Mouse (Mus musculus) kidney, embryonic 15.5 days (tissue): ENCODE measurements around the gene Atp4b. TPM values are rescaled to one million over a fixed set of nuclear protein-coding genes. Genes with fewer than 3 reads are reported as not detected.

ENCODE experiments used
- ATAC-seq: fragments of 200-750 bp; cut with Nextera tagmentation; replicated peaks from 2 replicates; pipeline ENCODE4 v1.8.0; 2017; ENCODE audit warnings: moderate TSS enrichment; ENCODE audit not compliant: low FRiP score
- H3K27ac ChIP-seq: fragments of 300-500 bp; sonication (generic); 2 replicates; pipeline ENCODE4 v1.5.1; 2015; ENCODE audit warnings: mild to moderate bottlenecking, inconsistent platforms
- H3K27me3 ChIP-seq: fragments of 300-500 bp; sonication (generic); 2 replicates; pipeline ENCODE4 v1.6.1; 2015; ENCODE audit warnings: inconsistent platforms
- H3K36me3 ChIP-seq: fragments of 300-500 bp; sonication (generic); 2 replicates; pipeline ENCODE4 v1.6.1; 2015; ENCODE audit warnings: inconsistent platforms
- H3K4me1 ChIP-seq: fragments of 300-500 bp; sonication (generic); 2 replicates; pipeline ENCODE4 v1.6.1; 2015; ENCODE audit warnings: inconsistent platforms
- H3K4me2 ChIP-seq: fragments of 300-500 bp; sonication (generic); 2 replicates; pipeline ENCODE4 v1.6.1; 2015; ENCODE audit warnings: moderate library complexity, mild to moderate bottlenecking, inconsistent platforms
- H3K4me3 ChIP-seq: fragments of 300-500 bp; sonication (generic); replicated peaks from 2 replicates; pipeline ENCODE4 v1.5.1; 2015; ENCODE audit warnings: mild to moderate bottlenecking, inconsistent platforms
- H3K9ac ChIP-seq: fragments of 300-500 bp; sonication (generic); 2 replicates; pipeline ENCODE4 v1.6.1; 2015; ENCODE audit warnings: mild to moderate bottlenecking, inconsistent platforms
- H3K9me3 ChIP-seq: fragments of 300-500 bp; sonication (generic); replicated peaks from 2 replicates; pipeline ENCODE4 v1.6.1; 2016; ENCODE audit warnings: inconsistent platforms
- WGBS: fragments of 180-500 bp; shearing (Covaris S2); methylation state at CpG from one replicate; pipeline ENCODE4 v1.1.7; 2015; ENCODE audit warnings: mixed read lengths; 5-methylcytosine and 5-hydroxymethylcytosine counted together
- polyA plus RNA-seq: library from polyadenylated mRNA; unstranded; fragments of >200 nt; fragmentation: Nextera tagmentation; extraction: Ambion mirVana; gene quantifications from 2 replicates; pipeline ENCODE4 v1.2.1, GENCODE M21; 2015

Atp4b gene
- polyA plus RNA-seq, 1 experiment from 2014 or later = not detected

DNA sequence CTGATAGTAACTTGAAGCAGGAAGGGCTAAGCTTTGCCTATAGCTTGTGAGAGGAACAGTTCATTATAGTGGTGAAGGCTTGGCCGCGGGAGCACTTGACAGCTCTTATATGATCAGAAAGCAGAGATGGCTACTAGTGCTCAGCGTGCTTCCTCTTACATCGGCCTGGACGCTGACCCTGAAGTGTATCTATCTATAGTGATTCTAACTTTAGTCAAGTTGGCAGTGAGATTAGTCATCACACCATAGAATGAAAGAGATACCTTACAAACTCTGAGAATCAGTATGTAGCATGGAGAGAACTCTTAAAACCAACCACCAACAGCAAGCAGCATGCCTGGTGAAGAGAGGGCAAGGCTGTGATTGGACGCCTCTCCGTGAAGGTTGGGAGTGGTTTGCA, 15.0 kb downstream of the Atp4b start:
- H3K9me3 ChIP-seq = no peaks in the 10 kb centered on the region
- no peaks in the 10 kb centered on the region for H3K27me3 ChIP-seq
- no peak for ATAC-seq
- H3K4me2 ChIP-seq = no peak overlapping the region
- no peak overlapping the region for H3K4me3 ChIP-seq
- peaks cover 5% of the 10 kb centered on the region for H3K4me1 ChIP-seq
- WGBS = 89% methylated on average over 7 of the region's 7 CpGs
- H3K9ac ChIP-seq = no peak overlapping the region
- no peak overlapping the region for H3K27ac ChIP-seq
- peaks cover 37% of the 10 kb centered on the region for H3K36me3 ChIP-seq

DNA sequence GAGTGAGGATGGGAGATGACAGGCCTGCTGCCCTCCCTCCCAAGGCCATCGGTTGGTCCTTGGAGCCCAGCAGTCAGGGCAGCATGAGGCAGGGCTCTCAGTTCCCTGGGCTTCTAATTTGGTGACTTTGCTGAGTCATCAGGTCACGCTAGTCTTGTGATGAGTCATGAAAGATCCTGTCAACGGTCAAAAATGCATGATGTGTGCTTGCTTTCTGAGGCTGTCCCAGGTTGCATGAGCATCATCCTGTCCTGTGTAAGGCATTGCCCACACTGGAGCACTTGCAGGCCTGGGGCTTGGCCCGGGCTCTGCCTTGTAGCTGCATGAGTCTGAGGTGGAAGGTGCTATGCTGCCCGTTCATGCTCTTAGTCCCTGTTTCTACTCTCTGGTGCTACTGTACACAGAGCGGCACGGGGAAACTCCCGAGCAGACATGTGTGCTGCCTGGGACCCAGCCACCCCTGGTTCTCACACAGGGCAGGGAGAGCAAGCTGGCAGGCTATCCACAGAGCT, 23.4 kb downstream of the Atp4b start:
- Histone ChIP-seq H3K9me3 (no peaks in the 10 kb centered on the region), H3K4me2 (no peak overlapping the region), H3K4me3 (no peak overlapping the region), H3K27ac (no peak overlapping the region), H3K27me3 (no peaks in the 10 kb centered on the region), H3K4me1 (no peaks in the 10 kb centered on the region), H3K9ac (no peak overlapping the region), H3K36me3 (peaks cover 93% of the 10 kb centered on the region)
- 90% methylated on average over 8 of the region's 8 CpGs for WGBS
- no peak for ATAC-seq

DNA sequence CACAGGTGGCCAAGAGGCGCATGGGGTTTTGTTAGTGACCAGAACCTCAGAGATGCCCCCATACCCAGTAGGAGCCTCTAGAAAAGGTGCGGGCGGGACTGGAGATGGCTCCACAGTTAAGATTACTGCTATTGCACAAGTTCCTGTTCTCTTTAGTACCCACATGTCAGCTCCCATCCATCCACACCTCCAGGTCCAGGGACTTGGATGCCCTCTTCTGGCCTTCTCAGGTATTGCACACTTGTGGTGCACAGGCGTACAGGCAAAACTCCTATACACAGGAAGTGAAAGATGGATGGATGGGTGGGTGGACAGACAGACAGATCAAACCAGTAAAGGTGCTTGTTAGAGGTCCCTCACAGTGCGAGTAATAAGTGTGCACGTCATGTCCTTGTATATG, 34.8 kb downstream of the Atp4b start:
- peaks cover 98% of the 10 kb centered on the region for H3K36me3 ChIP-seq
- 97% methylated on average over 6 of the region's 6 CpGs for WGBS
- no peak for ATAC-seq
- no peak overlapping the region for H3K27ac ChIP-seq
- no peaks in the 10 kb centered on the region for H3K27me3 ChIP-seq
- H3K4me3 ChIP-seq = no peak overlapping the region
- H3K4me1 ChIP-seq = no peaks in the 10 kb centered on the region
- H3K4me2 ChIP-seq = no peak overlapping the region
- H3K9me3 ChIP-seq = no peaks in the 10 kb centered on the region
- H3K9ac ChIP-seq = no peak overlapping the region

DNA sequence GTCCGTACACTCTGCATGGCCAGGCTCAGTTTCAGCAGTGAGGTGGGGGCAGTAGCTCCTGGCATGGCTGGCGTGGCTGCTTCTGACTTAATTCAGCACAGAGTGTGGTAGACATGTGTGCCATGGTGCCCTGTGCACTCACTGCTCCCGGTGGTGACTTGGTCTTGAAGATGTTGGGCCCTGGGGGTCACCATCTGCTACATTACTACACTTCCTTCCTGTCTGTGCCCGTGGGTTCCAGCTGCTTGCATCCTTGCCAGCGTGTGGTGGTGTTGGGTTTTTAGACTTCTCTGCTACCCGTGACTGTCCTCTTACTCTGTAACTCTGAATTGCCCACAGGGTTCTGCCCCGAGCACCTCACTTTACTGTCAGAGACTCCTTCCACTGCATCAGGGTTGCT, 36.4 kb downstream of the Atp4b start:
- H3K9ac ChIP-seq = no peak overlapping the region
- no peak overlapping the region for H3K27ac ChIP-seq
- H3K27me3 ChIP-seq = no peaks in the 10 kb centered on the region
- no peaks in the 10 kb centered on the region for H3K9me3 ChIP-seq
- 88% methylated on average over 7 of the region's 7 CpGs for WGBS
- H3K36me3 ChIP-seq = peaks cover 98% of the 10 kb centered on the region
- ATAC-seq = no peak
- no peaks in the 10 kb centered on the region for H3K4me1 ChIP-seq
- no peak overlapping the region for H3K4me3 ChIP-seq
- H3K4me2 ChIP-seq = no peak overlapping the region

DNA sequence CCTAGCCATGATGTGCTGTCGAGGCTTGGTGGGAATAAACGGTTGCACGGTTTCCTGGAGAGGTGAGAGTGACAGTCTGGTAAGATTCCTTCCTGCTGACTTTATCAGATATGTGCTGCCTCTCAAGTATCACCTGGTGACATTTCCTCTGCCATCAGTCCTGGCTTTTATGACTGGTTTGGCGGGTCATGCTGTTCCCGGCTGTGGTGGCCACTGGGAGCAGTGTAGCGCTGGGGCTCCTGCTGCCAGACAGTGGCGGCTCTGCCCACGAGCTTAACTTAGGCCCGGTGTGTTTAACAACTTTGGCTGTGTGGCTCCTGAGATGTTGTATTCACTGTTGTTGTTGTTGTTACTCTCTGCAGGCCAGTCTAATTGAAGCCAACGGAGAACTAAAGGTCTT, 39.9 kb downstream of the Atp4b start:
- no peak for ATAC-seq
- Histone ChIP-seq H3K36me3 (peaks cover 99% of the 10 kb centered on the region), H3K4me1 (no peaks in the 10 kb centered on the region), H3K9ac (no peak overlapping the region), H3K27ac (no peak overlapping the region), H3K4me3 (no peak overlapping the region), H3K27me3 (no peaks in the 10 kb centered on the region), H3K9me3 (no peaks in the 10 kb centered on the region), H3K4me2 (no peak overlapping the region)
- 60% methylated on average over 10 of the region's 10 CpGs for WGBS

GRCm38 (mm10) chr8:13356221-13356620, 40.4 kb downstream of the Atp4b start:
- Histone ChIP-seq H3K27me3 (no peaks in the 10 kb centered on the region), H3K27ac (no peak overlapping the region), H3K4me3 (no peak overlapping the region), H3K4me1 (no peaks in the 10 kb centered on the region), H3K9me3 (no peaks in the 10 kb centered on the region), H3K9ac (no peak overlapping the region), H3K36me3 (peaks cover 99% of the 10 kb centered on the region), H3K4me2 (no peak overlapping the region)
- ATAC-seq = no peak
- WGBS = 72% methylated on average over 6 of the region's 6 CpGs

DNA sequence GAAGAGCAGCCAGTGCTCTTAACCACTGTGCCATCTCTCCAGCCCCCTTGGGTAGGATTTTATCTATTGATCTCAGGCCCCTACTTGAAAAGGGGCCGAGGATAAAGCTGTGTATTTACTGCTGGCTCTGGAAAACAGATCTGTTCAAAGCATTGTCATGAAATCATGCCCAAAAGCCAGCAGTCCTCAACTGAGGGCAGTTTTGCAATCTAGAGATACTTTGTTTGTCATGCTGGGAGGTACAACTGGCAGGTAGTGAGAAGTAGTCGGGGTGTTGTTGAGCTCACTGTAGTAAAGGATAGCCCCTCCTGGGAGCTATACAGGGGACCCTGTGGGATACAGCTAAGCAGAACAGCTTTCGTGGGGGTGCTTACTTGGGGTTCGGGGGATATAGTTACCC, 42.7 kb downstream of the Atp4b start:
- H3K9me3 ChIP-seq = no peaks in the 10 kb centered on the region
- WGBS = 82% methylated on average over 4 of the region's 4 CpGs
- peaks cover 99% of the 10 kb centered on the region for H3K36me3 ChIP-seq
- H3K9ac ChIP-seq = no peak overlapping the region
- no peak for ATAC-seq
- no peaks in the 10 kb centered on the region for H3K4me1 ChIP-seq
- H3K27ac ChIP-seq = no peak overlapping the region
- H3K27me3 ChIP-seq = no peaks in the 10 kb centered on the region
- H3K4me3 ChIP-seq = no peak overlapping the region
- H3K4me2 ChIP-seq = no peak overlapping the region

GRCm38 (mm10) chr8:13353155-13353833, 43.3 kb downstream of the Atp4b start:
- Histone ChIP-seq H3K27ac (no peak overlapping the region), H3K4me1 (no peaks in the 10 kb centered on the region), H3K9ac (no peak overlapping the region), H3K9me3 (no peaks in the 10 kb centered on the region), H3K27me3 (no peaks in the 10 kb centered on the region), H3K36me3 (peaks cover 99% of the 10 kb centered on the region), H3K4me3 (no peak overlapping the region), H3K4me2 (no peak overlapping the region)
- WGBS = 76% methylated on average over 9 of the region's 9 CpGs
- ATAC-seq = no peak

GRCm38 (mm10) chr8:13352601-13353000, 44.0 kb downstream of the Atp4b start:
- Histone ChIP-seq H3K27me3 (no peaks in the 10 kb centered on the region), H3K27ac (no peak overlapping the region), H3K9me3 (no peaks in the 10 kb centered on the region), H3K4me2 (no peak overlapping the region), H3K36me3 (peaks cover 99% of the 10 kb centered on the region), H3K9ac (no peak overlapping the region), H3K4me3 (no peak overlapping the region), H3K4me1 (no peaks in the 10 kb centered on the region)
- 86% methylated on average over 8 of the region's 8 CpGs for WGBS
- ATAC-seq = no peak

DNA sequence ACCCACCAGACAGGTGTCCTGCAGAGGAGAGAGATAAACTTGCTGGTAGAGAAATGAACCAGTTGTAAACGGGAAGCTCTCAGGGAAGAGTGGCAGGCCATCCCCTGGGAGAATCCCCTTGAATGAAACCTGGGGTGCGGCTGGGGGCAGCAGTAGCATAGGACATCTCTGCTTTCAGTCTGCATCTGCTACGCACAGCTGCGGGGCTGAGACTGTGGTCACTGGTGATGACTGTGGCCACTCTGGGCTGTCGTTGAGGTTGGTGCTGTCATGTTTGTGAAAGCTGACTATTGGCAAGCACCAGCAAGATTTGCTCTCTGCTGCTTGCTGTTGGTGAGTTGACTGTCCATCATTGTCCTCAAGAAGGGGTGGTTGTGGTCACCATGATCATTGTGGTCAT, 45.0 kb downstream of the Atp4b start:
- WGBS = 88% methylated on average over 5 of the region's 5 CpGs
- no peaks in the 10 kb centered on the region for H3K9me3 ChIP-seq
- no peak overlapping the region for H3K4me2 ChIP-seq
- no peak overlapping the region for H3K4me3 ChIP-seq
- H3K27ac ChIP-seq = no peak overlapping the region
- no peak overlapping the region for H3K9ac ChIP-seq
- H3K27me3 ChIP-seq = no peaks in the 10 kb centered on the region
- peaks cover 99% of the 10 kb centered on the region for H3K36me3 ChIP-seq
- ATAC-seq = no peak
- no peaks in the 10 kb centered on the region for H3K4me1 ChIP-seq

DNA sequence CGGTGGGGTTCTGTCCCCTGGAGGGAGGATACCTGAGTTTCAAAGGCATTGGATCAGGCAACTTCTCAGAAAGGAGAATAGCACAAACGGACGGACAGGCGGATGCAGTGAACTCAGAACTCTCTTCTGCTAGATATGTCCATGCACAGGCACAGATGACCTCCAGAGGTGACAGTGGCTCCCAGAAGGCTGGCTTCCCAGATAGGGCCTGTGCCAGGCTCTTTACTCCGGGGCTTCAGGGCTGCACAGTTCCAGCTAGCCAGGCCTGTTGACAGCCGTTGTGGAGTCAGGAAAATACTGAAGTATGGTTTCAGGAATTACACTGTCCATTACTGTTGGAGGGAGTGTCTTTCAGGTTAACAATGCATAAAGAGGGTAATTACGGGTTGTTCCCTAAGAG, 46.6 kb downstream of the Atp4b start:
- H3K4me1 ChIP-seq = no peaks in the 10 kb centered on the region
- no peak overlapping the region for H3K4me2 ChIP-seq
- ATAC-seq = no peak
- no peaks in the 10 kb centered on the region for H3K9me3 ChIP-seq
- peaks cover 99% of the 10 kb centered on the region for H3K36me3 ChIP-seq
- no peak overlapping the region for H3K9ac ChIP-seq
- WGBS = 83% methylated on average over 7 of the region's 7 CpGs
- H3K27ac ChIP-seq = no peak overlapping the region
- no peak overlapping the region for H3K4me3 ChIP-seq
- H3K27me3 ChIP-seq = no peaks in the 10 kb centered on the region

DNA sequence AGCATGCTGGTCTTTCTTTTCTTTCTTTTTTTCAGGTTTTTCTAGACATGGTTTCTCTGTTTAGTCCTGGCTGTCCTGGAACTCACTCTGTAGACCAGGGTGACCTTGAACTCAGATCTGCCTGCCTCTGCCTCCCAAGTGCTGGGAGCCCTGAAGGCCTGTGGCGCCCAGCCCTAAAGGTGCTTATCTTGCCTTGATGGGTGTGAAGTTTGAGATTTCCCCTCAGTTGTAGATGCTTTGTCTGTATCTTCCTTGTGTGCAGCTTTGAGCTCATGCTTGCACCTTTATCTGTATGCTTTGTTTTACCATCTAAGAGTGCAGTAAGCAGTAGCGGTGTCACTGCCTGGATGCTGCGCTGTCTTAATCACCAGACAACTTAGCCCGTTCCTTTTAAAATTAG, 53.5 kb downstream of the Atp4b start:
- H3K27ac ChIP-seq = no peak overlapping the region
- H3K27me3 ChIP-seq = no peaks in the 10 kb centered on the region
- no peaks in the 10 kb centered on the region for H3K9me3 ChIP-seq
- no peak overlapping the region for H3K9ac ChIP-seq
- 96% methylated on average over 4 of the region's 4 CpGs for WGBS
- H3K4me3 ChIP-seq = no peak overlapping the region
- H3K4me2 ChIP-seq = no peak overlapping the region
- ATAC-seq = no peak
- H3K36me3 ChIP-seq = peaks cover 77% of the 10 kb centered on the region
- H3K4me1 ChIP-seq = peaks cover 20% of the 10 kb centered on the region

GRCm38 (mm10) chr8:13342340-13342739, 54.3 kb downstream of the Atp4b start:
- no peaks in the 10 kb centered on the region for H3K9me3 ChIP-seq
- no peak overlapping the region for H3K9ac ChIP-seq
- peaks cover 69% of the 10 kb centered on the region for H3K36me3 ChIP-seq
- H3K4me2 ChIP-seq = no peak overlapping the region
- 86% methylated on average over 2 of the region's 2 CpGs for WGBS
- H3K27me3 ChIP-seq = no peaks in the 10 kb centered on the region
- H3K4me3 ChIP-seq = no peak overlapping the region
- ATAC-seq = no peak
- no peak overlapping the region for H3K27ac ChIP-seq
- peaks cover 27% of the 10 kb centered on the region for H3K4me1 ChIP-seq
